Mouse (Mus musculus) liver, adult 2 months (tissue): ENCODE measurements around the gene Hacd4.

Experiments used
- CTCF ChIP-seq: fragments of 200-500 bp; IDR thresholded peaks from 2 replicates; pipeline ENCODE4 v1.5.1; 2011; ENCODE audit warnings: low read depth, low read length, control low read depth
- POLR2A ChIP-seq: fragments of 200-500 bp; IDR thresholded peaks from 2 replicates; pipeline ENCODE4 v1.6.1; 2011; ENCODE audit warnings: low read length, control low read depth; ENCODE audit not compliant: insufficient read depth; ENCODE audit errors: extremely low read depth

- TF ChIP-seq CTCF (no peak), POLR2A (no peak)
Observed at GRCm38 (mm10) chr4:88478809-88479186, 40.1 kb upstream of the Hacd4 start.
